Mouse (Mus musculus): ENCODE results near the gene Grwd1. TPM values are rescaled to one million over a fixed set of nuclear protein-coding genes. Genes with fewer than 3 reads are reported as not detected.

Gene Grwd1
- polyA plus RNA-seq, 1 experiment from 2014 or later: 16.4 TPM

GRCm38 (mm10) chr7:45848447-45849027 is 17.8 kb upstream of the Grwd1 start:
- H3K27ac ChIP-seq (ENCODE audit: low read depth, low read length): no peak overlapping the region
- no peak overlapping the region for H3K9ac ChIP-seq (ENCODE audit: low read depth, low read length)
- no peaks in the 10 kb centered on the region for H3K36me3 ChIP-seq (ENCODE audit: control insufficient read depth, insufficient read depth)
- no peak overlapping the region for H3K4me3 ChIP-seq (ENCODE audit: low read depth, low read length)
- no peak overlapping the region for H3K4me2 ChIP-seq (replicated peaks; ENCODE audit: low read depth)
- no peaks in the 10 kb centered on the region for H3K4me1 ChIP-seq (replicated peaks; ENCODE audit: control insufficient read depth, insufficient read depth, low read length)
- no peak for ATAC-seq
- H3K9me3 ChIP-seq (ENCODE audit: control insufficient read depth): no peaks in the 10 kb centered on the region
- 0 out of 2 replicates have a peak, but pooled peaks cover 3% of the 10 kb centered on the region for H3K27me3 ChIP-seq (replicated peaks; ENCODE audit: control insufficient read depth, insufficient read depth, low read length)
- WGBS: 18% methylated on average over 6 of the region's 6 CpGs
- TF ChIP-seq CTCF (IDR thresholded peaks at IDR 0.05; ENCODE audit: low read depth): no peak

GRCm38 (mm10) chr7:45842950-45843744 is 12.4 kb upstream of the Grwd1 start:
- Histone ChIP-seq H3K4me1 (replicated peaks; ENCODE audit: control insufficient read depth, insufficient read depth, low read length) (no peaks in the 10 kb centered on the region), H3K27me3 (replicated peaks; ENCODE audit: control insufficient read depth, insufficient read depth, low read length) (0 out of 2 replicates have a peak, but pooled peaks cover 3% of the 10 kb centered on the region), H3K36me3 (ENCODE audit: control insufficient read depth, insufficient read depth) (no peaks in the 10 kb centered on the region), H3K27ac (ENCODE audit: low read depth, low read length) (no peak overlapping the region), H3K4me2 (replicated peaks; ENCODE audit: low read depth) (no peak overlapping the region), H3K9ac (ENCODE audit: low read depth, low read length) (no peak overlapping the region), H3K9me3 (ENCODE audit: control insufficient read depth) (no peaks in the 10 kb centered on the region), H3K4me3 (ENCODE audit: low read depth, low read length) (no peak overlapping the region)
- WGBS: 82% methylated on average over 10 of the region's 10 CpGs
- TF ChIP-seq CTCF (IDR thresholded peaks at IDR 0.05; ENCODE audit: low read depth): no peak
- no peak for ATAC-seq

- Histone ChIP-seq H3K36me3 (ENCODE audit: control insufficient read depth, insufficient read depth) (0 out of 2 replicates have a peak, but pooled peaks cover 1% of the 10 kb centered on the region), H3K4me3 (ENCODE audit: low read depth, low read length) (peak overlapping the region; percentile 46), H3K9me3 (ENCODE audit: control insufficient read depth) (no peaks in the 10 kb centered on the region), H3K27me3 (replicated peaks; ENCODE audit: control insufficient read depth, insufficient read depth, low read length) (peaks cover 37% of the 10 kb centered on the region), H3K27ac (ENCODE audit: low read depth, low read length) (no peak overlapping the region), H3K9ac (ENCODE audit: low read depth, low read length) (no peak overlapping the region), H3K4me1 (replicated peaks; ENCODE audit: control insufficient read depth, insufficient read depth, low read length) (no peaks in the 10 kb centered on the region; the same call in 1 of the 2 replicates), H3K4me2 (replicated peaks; ENCODE audit: low read depth) (peak overlapping the region; percentile 74)
- WGBS: 7% methylated on average over 31 of the region's 31 CpGs
- no peak for ATAC-seq
- TF ChIP-seq CTCF (IDR thresholded peaks at IDR 0.05; ENCODE audit: low read depth): no peak
These were observed 3.2 kb upstream of the Grwd1 start for GRCm38 (mm10) chr7:45833924-45834323.

GRCm38 (mm10) chr7:45833148-45833790 is 2.5 kb upstream of the Grwd1 start:
- Histone ChIP-seq H3K9me3 (ENCODE audit: control insufficient read depth) (no peaks in the 10 kb centered on the region), H3K36me3 (ENCODE audit: control insufficient read depth, insufficient read depth) (peaks cover 8% of the 10 kb centered on the region; the same call in 1 of the 2 replicates), H3K9ac (ENCODE audit: low read depth, low read length) (0 out of 2 replicates have a peak overlapping the region, but pooled peaks have one; percentile 1), H3K4me2 (replicated peaks; ENCODE audit: low read depth) (peak overlapping the region; percentile 74), H3K4me1 (replicated peaks; ENCODE audit: control insufficient read depth, insufficient read depth, low read length) (no peaks in the 10 kb centered on the region; the same call in 1 of the 2 replicates), H3K4me3 (ENCODE audit: low read depth, low read length) (peak overlapping the region; percentile 46), H3K27me3 (replicated peaks; ENCODE audit: control insufficient read depth, insufficient read depth, low read length) (peaks cover 37% of the 10 kb centered on the region), H3K27ac (ENCODE audit: low read depth, low read length) (no peak overlapping the region)
- ATAC-seq: no peak
- WGBS: 0% methylated on average over 84 of the region's 86 CpGs
- no peak for TF ChIP-seq CTCF (IDR thresholded peaks at IDR 0.05; ENCODE audit: low read depth)

GRCm38 (mm10) chr7:45832428-45832827 is 1.7 kb upstream of the Grwd1 start:
- Histone ChIP-seq H3K4me1 (replicated peaks; ENCODE audit: control insufficient read depth, insufficient read depth, low read length) (no peaks in the 10 kb centered on the region; the same call in 1 of the 2 replicates), H3K36me3 (ENCODE audit: control insufficient read depth, insufficient read depth) (peaks cover 16% of the 10 kb centered on the region), H3K27ac (ENCODE audit: low read depth, low read length) (no peak overlapping the region), H3K4me3 (ENCODE audit: low read depth, low read length) (peak overlapping the region; percentile 46), H3K27me3 (replicated peaks; ENCODE audit: control insufficient read depth, insufficient read depth, low read length) (peaks cover 37% of the 10 kb centered on the region), H3K9ac (ENCODE audit: low read depth, low read length) (no peak overlapping the region), H3K9me3 (ENCODE audit: control insufficient read depth) (no peaks in the 10 kb centered on the region), H3K4me2 (replicated peaks; ENCODE audit: low read depth) (peak overlapping the region; percentile 74)
- WGBS: 14% methylated on average over 30 of the region's 30 CpGs
- TF ChIP-seq CTCF (IDR thresholded peaks at IDR 0.05; ENCODE audit: low read depth): no peak
- ATAC-seq: no peak

GRCm38 (mm10) chr7:45831128-45831525 is 383 bp upstream of the Grwd1 start:
- ATAC-seq: peak; percentile 11; the same call in 1 of the 2 replicates
- H3K4me1 ChIP-seq (replicated peaks; ENCODE audit: control insufficient read depth, insufficient read depth, low read length): no peaks in the 10 kb centered on the region; the same call in 1 of the 2 replicates
- H3K9ac ChIP-seq (ENCODE audit: low read depth, low read length): no peak overlapping the region
- H3K4me2 ChIP-seq (replicated peaks; ENCODE audit: low read depth): peak overlapping the region; percentile 88
- H3K36me3 ChIP-seq (ENCODE audit: control insufficient read depth, insufficient read depth): peaks cover 29% of the 10 kb centered on the region
- H3K4me3 ChIP-seq (ENCODE audit: low read depth, low read length): peak overlapping the region; percentile 93
- H3K27ac ChIP-seq (ENCODE audit: low read depth, low read length): no peak overlapping the region
- H3K9me3 ChIP-seq (ENCODE audit: control insufficient read depth): no peaks in the 10 kb centered on the region
- peaks cover 37% of the 10 kb centered on the region for H3K27me3 ChIP-seq (replicated peaks; ENCODE audit: control insufficient read depth, insufficient read depth, low read length)
- TF ChIP-seq CTCF (IDR thresholded peaks at IDR 0.05; ENCODE audit: low read depth): no peak
- 19% methylated on average over 5 of the region's 5 CpGs for WGBS
